Mouse (Mus musculus) heart, adult 18-20 months (tissue): ENCODE data around the gene Mapk8ip2. TPM values are rescaled to one million over a fixed set of nuclear protein-coding genes. Genes with fewer than 3 reads are reported as not detected.

ENCODE experiments used
- DNase-seq, 2 experiments: peaks; one replicate each; pipeline ENCODE4 v3.0.0; 2021 to 2022; ENCODE audit warnings: mixed read lengths in 1 of 2
- total RNA-seq, 2 experiments: library from RNA; stranded (reverse); gene quantifications; 2 replicates each; pipeline ENCODE4 v1.2.3; 2021

The Mapk8ip2 gene
- total RNA-seq, 2 experiments from 2014 or later: 0.07 to 0.33 TPM

DNA sequence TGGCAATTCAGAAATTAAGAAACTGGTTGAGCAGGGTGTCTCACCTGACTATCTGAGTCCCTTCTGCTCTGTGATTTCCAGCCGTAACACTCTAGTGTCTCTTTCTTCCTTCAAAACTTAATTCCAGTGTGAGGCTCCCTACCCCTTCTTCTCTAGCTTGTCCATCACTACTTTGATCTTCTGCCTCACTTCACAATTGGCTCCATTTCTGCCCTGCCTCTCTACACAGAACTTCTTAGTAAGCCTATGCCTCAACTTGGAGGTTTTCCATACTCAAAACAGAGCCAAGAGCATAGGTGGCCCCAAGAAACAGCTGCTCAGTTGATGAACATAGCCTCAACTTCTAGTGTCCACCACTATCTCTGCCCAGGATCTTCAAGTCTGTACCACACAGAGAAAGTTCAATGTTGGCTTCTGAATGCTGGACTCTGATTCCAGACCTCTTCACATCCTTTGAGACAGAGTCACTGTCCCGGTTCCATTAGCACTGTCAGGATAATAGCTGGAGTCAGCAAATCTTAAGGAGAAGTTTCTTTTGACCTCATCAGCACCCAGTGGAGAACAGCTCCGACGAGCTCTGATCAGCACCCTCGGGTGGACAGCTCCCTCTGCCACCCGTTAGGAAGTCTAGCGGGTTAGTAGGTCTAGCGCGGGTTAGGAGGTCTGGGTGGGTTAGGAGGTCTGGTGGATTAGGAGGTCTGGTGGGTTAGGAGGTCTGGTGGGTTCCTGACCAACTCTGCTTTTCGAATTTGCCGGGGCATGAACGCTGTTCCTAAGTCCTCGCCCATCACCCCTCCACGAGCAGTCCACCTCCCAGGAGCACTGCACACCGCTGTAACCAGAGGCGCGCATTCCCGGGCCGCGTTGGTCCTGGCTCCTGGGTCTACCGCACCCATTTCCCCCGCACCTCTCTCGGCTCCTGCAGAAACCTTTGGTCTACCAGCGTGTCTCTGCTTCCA is 528 bp upstream of the Mapk8ip2 start:
- DNase-seq: peak in 1 of 2 experiments; percentile 80

- DNase-seq: no peak
These were observed 1.1 kb downstream of the Mapk8ip2 start for GRCm38 (mm10) chr15:89454857-89455256.

- no peak for DNase-seq
These were observed 1.9 kb downstream of the Mapk8ip2 start for GRCm38 (mm10) chr15:89455642-89456041.

GRCm38 (mm10) chr15:89458942-89459341 is 5.2 kb downstream of the Mapk8ip2 start:
- DNase-seq: no peak

DNA sequence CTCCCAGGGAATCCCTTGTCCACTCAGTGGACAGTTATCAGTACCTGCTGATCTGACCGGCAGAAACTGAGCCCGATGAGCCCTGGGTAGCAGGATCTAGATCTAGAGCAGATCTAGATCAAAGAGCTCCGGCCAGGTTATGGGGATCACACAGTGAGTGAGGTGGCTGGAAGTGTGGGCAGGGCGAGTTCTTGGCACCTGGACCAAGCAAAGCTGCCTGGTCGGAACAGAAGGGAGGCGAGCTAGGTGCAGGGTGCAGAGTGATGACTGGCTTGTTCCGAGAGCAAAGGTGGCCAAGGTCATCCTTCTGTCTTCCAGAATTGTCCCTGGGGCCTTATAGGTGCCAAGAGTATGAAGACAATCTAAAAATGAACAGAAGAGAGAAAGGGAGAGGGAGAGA is 6.1 kb downstream of the Mapk8ip2 start:
- no peak for DNase-seq

GRCm38 (mm10) chr15:89460298-89460697 is 6.6 kb downstream of the Mapk8ip2 start:
- DNase-seq: no peak

GRCm38 (mm10) chr15:89461321-89461720 is 7.6 kb downstream of the Mapk8ip2 start:
- DNase-seq: no peak

DNA sequence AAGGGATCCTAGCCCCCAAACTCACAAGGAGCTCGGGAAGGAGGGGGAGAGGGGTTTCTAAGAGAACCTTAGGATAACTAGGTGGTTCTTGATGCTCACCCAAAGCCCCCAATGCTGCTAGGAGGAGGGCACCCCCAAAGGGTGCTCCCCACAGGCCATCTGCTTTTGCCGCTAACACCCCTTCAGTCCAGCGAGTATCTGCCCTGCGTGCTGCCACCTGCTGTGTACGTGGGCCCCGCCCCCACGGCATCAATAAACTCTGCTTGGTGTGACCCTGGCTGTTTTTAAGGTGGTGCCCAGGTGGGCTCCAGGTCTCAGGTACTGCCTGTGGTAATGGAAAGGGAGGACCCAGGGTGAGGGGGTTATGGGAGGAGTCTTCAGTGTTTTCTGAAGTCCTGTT is 8.5 kb downstream of the Mapk8ip2 start:
- no peak for DNase-seq

DNA sequence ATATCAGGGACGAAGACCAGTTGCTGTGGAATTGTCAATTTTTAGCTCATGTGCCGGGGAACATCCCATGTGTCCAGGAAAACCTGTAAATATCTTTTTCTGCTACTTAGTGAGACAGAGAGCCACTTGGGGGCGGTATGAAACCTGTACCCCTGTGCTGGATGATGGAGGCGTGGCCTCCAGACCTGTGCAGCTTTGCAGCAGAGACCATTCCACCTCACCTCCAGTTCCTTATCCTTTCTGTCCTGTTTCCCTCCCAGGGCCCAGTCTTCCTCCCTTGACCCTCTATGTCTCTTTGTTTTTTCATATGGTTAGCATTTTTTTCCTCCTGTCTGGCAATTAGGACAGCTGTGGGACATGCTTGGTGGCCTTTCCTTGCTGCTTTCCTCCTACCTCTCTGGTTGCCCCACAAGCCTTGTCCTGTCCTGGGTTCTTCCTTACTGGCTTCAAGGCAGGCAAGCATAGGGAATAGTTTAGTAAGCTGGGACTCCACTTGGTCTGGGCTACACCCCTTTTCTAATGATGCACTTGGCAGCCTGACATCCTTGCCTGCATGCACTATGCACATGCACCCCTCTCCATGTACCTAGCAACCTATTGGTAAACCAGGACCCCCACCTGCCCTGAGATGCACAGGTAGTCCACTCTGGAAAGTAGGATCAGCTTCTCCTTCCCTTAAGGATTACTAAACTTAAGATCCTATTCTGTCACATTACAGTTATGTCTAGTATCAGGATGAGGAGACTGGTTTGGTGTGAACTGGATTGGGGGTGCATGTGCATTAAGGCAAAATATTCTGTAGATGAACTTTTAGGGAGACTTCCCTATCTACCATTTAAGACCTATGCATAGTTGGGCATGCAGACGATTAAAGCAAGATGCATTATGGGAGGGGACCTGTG is 9.9 kb downstream of the Mapk8ip2 start:
- peak; percentile 36 to 42 for DNase-seq

DNA sequence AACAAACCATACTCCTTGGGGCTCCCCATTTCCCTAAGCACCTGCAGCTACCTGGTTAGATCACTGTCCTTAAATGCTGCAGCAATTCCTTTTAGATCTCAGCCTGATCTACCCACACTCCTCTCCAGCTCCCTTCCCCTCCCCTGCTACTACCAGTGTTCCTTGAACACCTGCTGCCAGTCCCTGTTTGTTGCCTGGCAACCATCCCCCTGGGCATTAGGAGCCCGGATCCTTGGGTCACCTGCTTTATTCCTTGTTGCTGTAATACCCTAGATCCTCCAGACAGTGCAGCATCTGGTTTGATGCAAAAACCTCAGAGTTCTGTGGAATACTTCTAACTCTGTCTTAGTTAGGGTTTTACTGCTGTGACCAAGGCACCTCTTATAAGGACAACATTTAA is 11.3 kb downstream of the Mapk8ip2 start:
- DNase-seq: no peak

GRCm38 (mm10) chr15:89468577-89468976 is 14.9 kb downstream of the Mapk8ip2 start:
- DNase-seq: peak in 1 of 2 experiments; percentile 33

- no peak for DNase-seq
These were observed 17.8 kb downstream of the Mapk8ip2 start for GRCm38 (mm10) chr15:89471476-89471875.

- peak in 1 of 2 experiments; percentile 10 for DNase-seq
These were observed 19.7 kb downstream of the Mapk8ip2 start for GRCm38 (mm10) chr15:89473370-89473769.

- DNase-seq: no peak
These were observed 20.2 kb downstream of the Mapk8ip2 start for GRCm38 (mm10) chr15:89473921-89474320.

- peak in 1 of 2 experiments; percentile 13 for DNase-seq
These were observed 21.0 kb downstream of the Mapk8ip2 start for GRCm38 (mm10) chr15:89474596-89475292.

DNA sequence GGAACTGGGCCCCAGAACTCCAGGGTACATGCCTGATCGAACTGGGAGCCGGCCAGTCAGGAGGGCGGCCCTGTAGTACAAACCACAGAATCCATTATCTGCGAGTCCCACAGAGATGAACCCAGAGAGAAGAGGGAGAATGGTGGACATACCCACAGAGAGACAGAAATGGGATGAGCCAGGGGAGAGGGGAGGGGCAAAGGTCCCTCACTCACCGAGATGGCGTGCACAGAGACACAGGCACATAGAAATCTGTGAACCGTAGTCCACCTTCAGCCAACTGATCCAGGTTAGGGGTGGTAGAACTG is 21.5 kb downstream of the Mapk8ip2 start:
- DNase-seq: no peak

DNA sequence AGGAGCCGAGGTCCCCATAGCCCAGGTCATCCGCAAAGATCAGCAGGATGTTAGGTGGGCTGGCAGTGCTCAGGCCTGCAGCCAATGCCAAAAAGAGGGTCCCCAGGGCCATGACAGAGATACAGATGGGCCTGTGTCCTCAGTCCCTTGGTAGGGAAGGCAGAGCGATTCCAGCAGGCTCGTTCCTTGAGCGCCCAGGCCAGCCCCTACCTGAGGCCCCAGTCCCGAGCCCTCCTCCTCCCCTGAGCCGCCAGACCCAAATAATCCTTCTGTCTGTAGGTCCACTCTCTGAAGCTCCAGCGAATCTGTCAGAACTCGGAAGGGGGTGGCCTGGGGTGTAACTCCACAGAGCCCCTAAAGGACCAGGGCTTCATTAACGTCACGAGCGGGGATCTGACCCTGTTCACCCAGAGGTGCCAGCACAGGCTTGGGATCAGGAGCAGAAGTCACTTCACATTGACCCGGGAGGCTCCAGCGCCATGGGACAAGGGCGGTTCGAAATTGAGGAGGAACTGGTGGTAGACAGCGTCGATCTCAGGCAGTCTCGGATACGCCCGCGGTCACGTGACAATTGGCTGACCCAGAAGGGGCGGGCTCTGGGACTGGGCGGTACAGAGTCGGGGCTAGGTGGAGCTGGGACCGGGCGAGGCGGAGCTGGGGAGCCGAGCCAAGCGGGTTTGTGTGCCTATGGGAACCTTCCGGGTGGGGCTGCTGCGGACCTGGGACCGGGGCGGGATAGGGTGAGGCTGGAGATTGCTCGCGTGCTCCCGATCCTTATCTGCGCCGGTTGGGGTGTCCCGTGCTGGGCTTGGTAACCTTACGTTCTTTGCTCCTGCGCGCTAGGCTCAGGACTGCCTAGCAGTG is 22.1 kb downstream of the Mapk8ip2 start:
- peak; percentile 97 to 98 for DNase-seq

DNA sequence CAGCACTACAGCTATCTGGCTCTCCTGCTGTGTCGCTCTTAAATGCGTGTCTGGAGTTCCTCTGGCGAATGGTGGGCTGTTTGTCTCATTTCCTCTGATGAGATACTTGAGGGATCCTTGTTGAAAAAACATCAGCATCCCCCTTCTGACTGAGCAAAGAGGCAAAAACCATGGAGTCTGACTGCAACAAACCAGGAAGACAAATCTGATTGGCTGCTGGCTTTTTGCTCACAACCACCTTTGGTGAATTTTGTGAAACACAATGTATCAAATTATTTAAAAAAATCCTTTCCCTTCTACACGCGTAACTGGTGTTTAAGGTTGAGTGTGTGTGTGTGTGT is 22.7 kb downstream of the Mapk8ip2 start:
- no peak for DNase-seq

DNA sequence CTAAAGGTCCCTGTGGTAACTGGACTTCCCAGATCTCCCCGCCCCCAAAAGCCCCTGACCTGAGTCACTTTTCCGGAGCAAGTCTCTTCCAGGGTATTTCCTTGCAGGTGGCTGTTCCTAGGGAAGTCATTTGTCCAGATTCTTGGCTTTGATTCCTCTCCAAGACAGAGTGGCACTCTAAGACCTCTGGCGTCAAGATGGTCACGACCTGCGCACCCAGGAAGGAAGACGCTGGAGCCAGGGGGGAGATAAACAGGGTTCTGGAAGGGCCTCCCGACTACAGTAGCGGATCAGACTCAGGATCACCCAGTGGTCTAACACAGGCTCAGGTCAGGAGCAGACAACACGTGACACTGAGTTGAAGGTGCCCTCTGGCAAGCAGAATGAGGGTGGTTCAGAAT is 23.4 kb downstream of the Mapk8ip2 start, which contains the start of gene Arsa:
Gene Arsa, minus strand, starts transcription at position 335 of the 401 bp plus-strand sequence.
- DNase-seq: peak; percentile 42 to 75

- DNase-seq: peak in 1 of 2 experiments; percentile 9
These were observed 24.1 kb downstream of the Mapk8ip2 start for GRCm38 (mm10) chr15:89477806-89478205.

DNA sequence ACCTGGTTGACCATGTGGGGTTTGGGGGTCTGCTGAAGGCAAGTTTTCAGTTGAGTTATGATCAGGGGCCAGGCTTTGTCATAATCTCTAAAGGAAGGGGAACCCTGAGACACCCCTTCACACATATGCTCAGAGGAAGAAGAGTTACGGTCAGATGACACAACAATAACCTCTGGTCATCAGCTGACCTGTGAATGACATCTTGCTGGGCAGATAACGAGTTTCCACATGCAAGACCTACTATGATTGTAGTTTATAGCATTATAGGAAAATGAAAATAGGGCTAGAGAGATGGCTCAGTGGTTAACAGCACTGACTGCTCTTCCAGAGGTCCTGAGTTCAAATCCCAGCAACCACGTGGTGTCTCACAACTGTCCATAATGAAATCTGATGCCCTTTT is 24.9 kb downstream of the Mapk8ip2 start:
- no peak for DNase-seq
